Mouse (Mus musculus) hindbrain, embryonic 11.5 days (tissue): ENCODE data around the gene Vmn1r39. TPM values are rescaled to one million over a fixed set of nuclear protein-coding genes. Genes with fewer than 3 reads are reported as not detected.
"Not testable (repeated sequence)": the region's sequence is repeated elsewhere in the genome, so short reads cannot be mapped to it uniquely, and the experiment has no call there.

Experiments
- ATAC-seq: fragments of 200-750 bp; cut with Nextera tagmentation; 2 replicates; pipeline ENCODE4 v1.8.0; 2017; ENCODE audit warnings: mild to moderate bottlenecking, moderate TSS enrichment, moderate library complexity; ENCODE audit not compliant: low FRiP score
- DNase-seq: peaks from one replicate; pipeline ENCODE4 v3.0.0-alpha.2; 2015; ENCODE audit warnings: low spot score
- H3K27ac ChIP-seq: fragments of 300-500 bp; sonication (generic); 2 replicates; pipeline ENCODE4 v1.5.1; 2014; ENCODE audit warnings: mild to moderate bottlenecking, low read depth, low read length
- H3K27me3 ChIP-seq: fragments of 300-500 bp; sonication (generic); 2 replicates; pipeline ENCODE4 v1.6.1; 2014; ENCODE audit warnings: mild to moderate bottlenecking, low read length, moderate library complexity, mixed read lengths; ENCODE audit not compliant: control insufficient read depth, insufficient read depth
- H3K36me3 ChIP-seq: fragments of 300-500 bp; sonication (generic); 2 replicates; pipeline ENCODE4 v1.6.1; 2014; ENCODE audit warnings: mild to moderate bottlenecking, low read length, moderate library complexity, mixed read lengths; ENCODE audit not compliant: control insufficient read depth, insufficient read depth
- H3K4me1 ChIP-seq: fragments of 300-500 bp; sonication (generic); replicated peaks from 2 replicates; pipeline ENCODE4 v1.6.1; 2014; ENCODE audit warnings: low read length, mixed read lengths; ENCODE audit not compliant: control insufficient read depth, insufficient read depth
- H3K4me2 ChIP-seq: fragments of 300-500 bp; sonication (generic); replicated peaks from 2 replicates; pipeline ENCODE4 v1.6.1; 2014; ENCODE audit warnings: mild to moderate bottlenecking, low read depth, low read length
- H3K4me3 ChIP-seq: fragments of 300-500 bp; sonication (generic); 2 replicates; pipeline ENCODE4 v1.5.1; 2014; ENCODE audit warnings: low read depth, low read length
- H3K9ac ChIP-seq: fragments of 300-500 bp; sonication (generic); 2 replicates; pipeline ENCODE4 v1.6.1; 2014; ENCODE audit warnings: low read depth, low read length
- H3K9me3 ChIP-seq: fragments of 300-500 bp; sonication (generic); 2 replicates; pipeline ENCODE4 v1.6.1; 2016; ENCODE audit warnings: low read length; ENCODE audit not compliant: control insufficient read depth
- WGBS: fragments of 180-500 bp; shearing (Covaris S2); extraction: QIAGEN DNeasy Blood & Tissue Kit; methylation state at CpG from one replicate; pipeline ENCODE4 v1.1.7; 2014; 5-methylcytosine and 5-hydroxymethylcytosine counted together
- polyA plus RNA-seq: library from polyadenylated mRNA; unstranded; fragments of >200 nt; fragmentation: Nextera tagmentation; extraction: Ambion mirVana; gene quantifications from 2 replicates; pipeline ENCODE4 v1.2.1, GENCODE M21; 2014

Vmn1r39 gene
- polyA plus RNA-seq = not detected in 2 replicates

DNA sequence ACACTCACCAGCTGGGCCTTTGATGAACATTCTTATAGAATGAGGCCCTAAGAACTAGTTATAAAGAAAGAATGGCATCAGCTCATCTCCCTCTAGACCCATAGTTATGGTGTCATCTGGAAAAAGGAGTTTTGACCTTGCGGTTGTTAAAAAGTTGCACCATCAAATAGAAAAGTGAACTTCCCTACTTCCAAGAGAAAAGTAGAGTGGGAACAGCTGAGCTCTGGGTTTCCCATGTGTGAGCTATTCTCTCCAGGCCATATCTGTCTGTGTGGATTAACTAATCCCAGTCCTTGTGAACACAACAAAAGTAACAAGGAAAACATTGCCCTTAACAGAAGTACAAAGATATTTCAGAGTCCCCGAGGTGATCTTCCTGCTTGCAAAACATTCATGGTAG lies at the start of gene Vmn1r39:
Gene Vmn1r39, minus strand, starts transcription at position 101 of the 400 bp plus-strand sequence.
- DNase-seq (no peak), ATAC-seq (no peak)
- H3K9me3 ChIP-seq = no peaks in the 10 kb centered on the region
- no peaks in the 10 kb centered on the region for H3K36me3 ChIP-seq
- H3K27me3 ChIP-seq = no peaks in the 10 kb centered on the region
- WGBS = 89% methylated on average over 2 of the region's 2 CpGs
- no peaks in the 10 kb centered on the region for H3K4me1 ChIP-seq
- H3K27ac ChIP-seq = no peak within 1 kb of the TSS
- no peak within 1 kb of the TSS for H3K4me3 ChIP-seq
- H3K9ac ChIP-seq = no peak within 1 kb of the TSS
- no peak within 1 kb of the TSS for H3K4me2 ChIP-seq

DNA sequence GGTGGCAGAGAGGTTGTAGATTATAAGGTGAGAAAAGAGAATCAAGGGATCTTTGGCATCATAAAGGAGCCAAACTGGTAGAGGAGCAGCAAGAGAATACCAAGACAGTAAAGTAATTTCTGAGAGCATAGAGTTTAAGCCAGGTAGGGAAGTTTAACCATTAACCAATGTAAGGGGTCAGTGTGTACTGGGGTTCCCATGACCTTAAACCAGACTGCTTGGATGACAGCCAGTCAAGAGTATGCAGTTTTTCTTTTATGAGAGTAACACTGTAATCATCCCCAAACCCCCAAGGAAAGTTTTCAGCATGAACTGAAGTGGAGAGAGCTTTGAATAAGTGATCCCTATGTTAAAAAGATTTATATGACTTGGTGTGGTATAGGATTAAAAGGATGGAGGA lies 49.0 kb upstream of the Vmn1r39 start:
- Histone ChIP-seq H3K4me1 (no peaks in the 10 kb centered on the region), H3K27me3 (no peaks in the 10 kb centered on the region), H3K9ac (no peak overlapping the region), H3K27ac (no peak overlapping the region), H3K4me2 (no peak overlapping the region), H3K9me3 (no peaks in the 10 kb centered on the region), H3K4me3 (no peak overlapping the region), H3K36me3 (no peaks in the 10 kb centered on the region)
- ATAC-seq = no peak
- no peak for DNase-seq

DNA sequence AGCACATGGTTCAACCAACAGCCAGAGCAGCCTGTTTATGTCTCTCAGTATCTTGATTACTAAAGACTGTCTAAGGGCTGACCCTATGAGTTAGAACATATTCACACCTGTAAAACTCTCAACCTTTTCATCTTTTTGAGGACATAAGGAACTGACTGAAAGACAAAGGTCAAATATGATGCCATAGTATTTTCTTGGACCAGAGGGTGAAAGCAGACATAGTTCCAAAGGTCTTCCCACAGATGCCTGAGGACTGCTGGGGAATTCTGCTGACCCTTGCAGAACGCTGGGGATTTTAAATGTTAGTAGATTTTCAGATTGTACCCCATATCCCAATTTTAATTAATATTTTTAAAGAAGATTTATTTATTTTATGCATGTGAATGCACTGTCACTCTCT lies 47.9 kb upstream of the Vmn1r39 start:
- no peak overlapping the region for H3K4me3 ChIP-seq
- no peaks in the 10 kb centered on the region for H3K36me3 ChIP-seq
- no peaks in the 10 kb centered on the region for H3K4me1 ChIP-seq
- no peaks in the 10 kb centered on the region for H3K9me3 ChIP-seq
- DNase-seq (no peak), ATAC-seq (no peak)
- 84% methylated on average over 1 of the region's 1 CpGs for WGBS
- H3K27me3 ChIP-seq = no peaks in the 10 kb centered on the region
- H3K4me2 ChIP-seq = no peak overlapping the region
- no peak overlapping the region for H3K9ac ChIP-seq
- no peak overlapping the region for H3K27ac ChIP-seq

DNA sequence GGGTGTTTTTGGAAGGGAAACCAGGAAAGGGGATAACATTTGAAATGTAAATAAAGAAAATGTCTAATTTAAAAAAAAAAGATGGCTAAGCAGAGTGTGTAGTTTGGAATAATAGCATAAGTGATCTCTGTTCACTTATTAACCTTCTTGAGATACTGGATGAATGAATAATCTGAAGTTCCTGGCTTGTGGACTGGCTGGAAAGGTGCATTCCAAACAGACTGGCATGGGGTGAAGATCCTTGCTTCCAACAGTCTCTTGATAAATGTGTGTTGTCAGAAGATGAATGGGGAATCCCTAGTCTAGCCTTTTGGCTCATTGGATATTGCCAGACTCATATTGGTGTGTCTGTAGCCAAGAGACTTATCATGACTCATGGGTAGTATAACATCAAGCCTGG lies 45.8 kb upstream of the Vmn1r39 start:
- H3K4me1 ChIP-seq = no peaks in the 10 kb centered on the region
- no peaks in the 10 kb centered on the region for H3K9me3 ChIP-seq
- H3K36me3 ChIP-seq = no peaks in the 10 kb centered on the region
- no peak overlapping the region for H3K4me3 ChIP-seq
- no peak overlapping the region for H3K9ac ChIP-seq
- H3K27me3 ChIP-seq = no peaks in the 10 kb centered on the region
- no peak overlapping the region for H3K27ac ChIP-seq
- DNase-seq = no peak
- no peak overlapping the region for H3K4me2 ChIP-seq
- ATAC-seq = no peak

DNA sequence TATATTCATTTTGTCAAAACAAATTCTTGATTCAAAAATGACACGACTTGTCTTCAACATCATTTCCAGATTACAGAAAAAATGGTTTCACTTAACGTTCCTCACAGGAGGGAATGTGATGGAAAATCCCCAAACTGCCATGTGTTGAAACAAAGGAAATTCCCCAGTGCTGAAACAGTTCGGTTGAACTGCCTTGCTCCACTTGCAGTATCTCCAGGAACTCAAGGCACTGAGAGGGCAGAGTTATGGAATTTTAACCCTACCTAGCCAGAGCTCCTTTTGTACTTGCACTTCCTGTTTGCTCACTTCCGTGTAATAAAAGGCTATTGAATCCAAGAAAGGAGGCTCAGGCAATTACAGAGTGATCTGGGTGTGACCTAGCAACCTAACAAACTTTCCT lies 38.5 kb upstream of the Vmn1r39 start:
- no peak overlapping the region for H3K9ac ChIP-seq
- H3K9me3 ChIP-seq = no peaks in the 10 kb centered on the region
- H3K27ac ChIP-seq = no peak overlapping the region
- H3K4me2 ChIP-seq = no peak overlapping the region
- 53% methylated on average over 4 of the region's 4 CpGs for WGBS
- H3K4me3 ChIP-seq = no peak overlapping the region
- DNase-seq (no peak), ATAC-seq (no peak)
- H3K36me3 ChIP-seq = no peaks in the 10 kb centered on the region
- no peaks in the 10 kb centered on the region for H3K27me3 ChIP-seq
- no peaks in the 10 kb centered on the region for H3K4me1 ChIP-seq

DNA sequence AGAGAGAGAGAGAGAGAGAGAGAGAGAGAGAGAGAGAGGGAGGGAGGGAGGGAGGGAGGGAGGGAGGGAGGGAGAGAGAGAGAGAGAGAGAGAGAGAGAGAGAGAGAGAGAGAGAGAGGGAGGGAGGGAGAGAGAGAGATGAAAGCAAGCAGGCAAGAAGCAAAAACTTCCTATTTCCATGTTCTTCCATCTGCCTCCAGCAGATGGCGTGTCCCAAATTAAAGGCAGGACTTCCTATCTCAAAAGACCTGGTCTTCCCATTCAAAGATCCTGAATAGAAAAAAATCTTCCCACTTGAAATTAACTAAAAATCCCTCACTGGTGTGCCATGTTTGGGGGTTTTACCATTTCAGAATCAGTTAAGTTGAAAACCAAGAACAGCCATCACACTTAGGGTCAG lies 30.2 kb upstream of the Vmn1r39 start:
- not testable (repeated sequence) for ATAC-seq, H3K4me3 ChIP-seq, H3K4me2 ChIP-seq, H3K9me3 ChIP-seq, H3K9ac ChIP-seq, H3K27ac ChIP-seq, H3K4me1 ChIP-seq, H3K27me3 ChIP-seq, H3K36me3 ChIP-seq
- WGBS = 12% methylated on average over 1 of the region's 1 CpGs
- DNase-seq = peak; percentile 21

DNA sequence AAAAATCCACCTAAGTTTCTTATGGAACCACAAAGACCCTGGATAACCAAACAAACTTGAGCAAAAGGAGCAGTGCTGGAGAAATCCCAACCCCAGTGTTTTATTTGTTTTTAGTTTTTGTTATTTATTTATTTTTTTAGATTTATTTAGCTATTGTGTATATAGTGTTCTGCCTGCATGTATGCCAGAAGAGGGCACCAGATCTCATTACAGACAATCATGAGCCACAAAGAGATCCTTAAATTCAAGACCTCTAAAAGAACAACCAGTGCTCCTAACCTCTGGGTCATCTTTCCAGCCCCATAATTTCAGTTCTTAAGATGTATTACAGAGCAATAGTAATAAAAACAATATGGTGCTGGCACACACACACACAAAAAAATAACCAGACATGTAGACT lies 26.5 kb upstream of the Vmn1r39 start:
- Histone ChIP-seq H3K4me3 (no peak overlapping the region), H3K9ac (no peak overlapping the region), H3K36me3 (no peaks in the 10 kb centered on the region), H3K27ac (no peak overlapping the region), H3K9me3 (no peaks in the 10 kb centered on the region), H3K27me3 (no peaks in the 10 kb centered on the region), H3K4me2 (no peak overlapping the region), H3K4me1 (no peaks in the 10 kb centered on the region)
- ATAC-seq (no peak), DNase-seq (no peak)

DNA sequence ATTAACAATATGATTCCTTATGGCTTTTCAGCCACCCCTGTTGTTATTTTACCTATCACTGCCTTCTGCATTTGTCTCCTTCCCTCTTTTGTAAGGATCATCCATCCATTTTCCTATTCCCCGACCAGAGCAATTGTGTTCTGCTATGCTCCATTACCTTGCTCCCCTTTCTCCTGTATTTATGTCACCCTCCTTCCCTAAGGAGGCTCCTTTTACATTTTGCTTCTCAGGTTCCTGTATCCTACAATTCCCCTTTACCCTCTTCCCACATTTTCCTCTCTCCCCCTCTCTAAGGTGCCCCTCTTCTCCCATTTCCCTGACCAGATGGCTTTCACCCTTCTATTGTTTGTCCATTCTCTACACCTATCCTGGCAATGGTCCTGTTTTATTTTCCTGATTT lies 4.1 kb downstream of the Vmn1r39 start:
- Histone ChIP-seq H3K4me3 (no peak overlapping the region), H3K27me3 (no peaks in the 10 kb centered on the region), H3K9me3 (no peaks in the 10 kb centered on the region), H3K36me3 (no peaks in the 10 kb centered on the region), H3K9ac (no peak overlapping the region), H3K27ac (no peak overlapping the region), H3K4me2 (no peak overlapping the region), H3K4me1 (no peaks in the 10 kb centered on the region)
- WGBS = 65% methylated on average over 1 of the region's 1 CpGs
- no peak for DNase-seq
- ATAC-seq = no peak

DNA sequence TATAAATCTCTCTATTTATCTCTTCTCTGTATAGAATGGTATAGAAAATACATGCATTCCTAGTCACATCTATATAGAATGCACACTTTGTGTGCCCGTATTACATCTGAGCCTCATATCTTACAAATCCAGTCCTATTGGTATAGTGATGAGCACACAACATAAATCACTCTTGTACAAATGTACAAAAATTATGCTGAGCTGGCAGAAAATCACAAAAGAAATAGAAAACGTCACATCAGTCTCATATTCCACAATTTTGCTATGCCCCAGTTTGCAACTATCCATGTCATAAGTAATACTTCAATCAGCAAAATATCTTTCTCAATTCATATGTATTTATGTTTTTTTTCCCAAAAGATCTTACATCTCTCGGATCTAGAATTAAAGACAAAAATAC lies 4.7 kb downstream of the Vmn1r39 start:
- WGBS = 89% methylated on average over 3 of the region's 3 CpGs
- no peak for ATAC-seq

More for the DNA sequence above, 4.7 kb downstream of the Vmn1r39 start:
- Histone ChIP-seq H3K27me3 (no peaks in the 10 kb centered on the region), H3K27ac (no peak overlapping the region), H3K4me1 (no peaks in the 10 kb centered on the region), H3K9me3 (no peaks in the 10 kb centered on the region), H3K9ac (no peak overlapping the region), H3K4me3 (no peak overlapping the region), H3K4me2 (no peak overlapping the region), H3K36me3 (no peaks in the 10 kb centered on the region)
- no peak for DNase-seq
